Mouse (Mus musculus): ENCODE results near the gene Itgb4. TPM values are rescaled to one million over a fixed set of nuclear protein-coding genes. Genes with fewer than 3 reads are reported as not detected.

Gene Itgb4
- polyA plus RNA-seq, 1 experiment = 0.49 TPM

DNA sequence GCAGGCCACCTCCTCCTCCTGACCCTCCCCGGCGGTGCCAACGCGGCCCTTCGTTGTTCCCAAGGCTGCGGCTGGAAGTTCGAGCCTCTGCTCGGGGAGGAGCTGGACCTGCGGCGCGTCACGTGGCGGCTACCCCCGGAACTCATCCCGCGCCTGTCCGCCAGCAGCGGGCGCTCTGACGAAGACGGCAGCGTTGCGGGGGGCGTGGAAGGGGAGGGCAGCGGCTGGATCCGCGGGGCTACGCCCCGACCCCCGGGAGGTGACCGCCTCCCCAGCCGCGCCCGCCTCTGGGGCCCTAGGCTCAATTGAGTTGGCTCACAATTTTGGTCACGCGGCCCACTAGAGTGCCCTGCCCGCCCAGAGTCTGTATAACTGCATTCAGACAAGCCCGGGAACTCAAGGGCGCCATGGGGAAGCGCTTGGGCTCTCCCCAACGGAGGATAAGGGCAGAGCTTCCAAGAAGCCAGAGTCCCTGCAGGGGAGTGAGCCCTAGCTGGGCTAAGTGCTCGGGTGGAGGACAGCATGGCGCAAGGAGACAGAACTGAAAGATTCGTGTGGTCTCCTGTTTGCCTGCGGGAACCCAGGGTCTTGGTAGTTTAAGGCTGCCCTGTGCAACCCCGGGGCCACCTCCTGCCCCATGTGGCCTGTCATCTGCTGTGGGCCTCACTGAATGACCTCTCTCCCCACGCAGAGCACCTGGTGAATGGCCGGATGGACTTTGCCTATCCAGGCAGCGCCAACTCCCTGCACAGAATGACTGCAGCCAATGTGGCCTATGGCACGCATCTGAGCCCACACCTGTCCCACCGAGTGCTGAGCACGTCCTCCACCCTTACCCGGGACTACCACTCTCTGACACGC lies 30.6 kb downstream of the Itgb4 start:
- H3K36me3 ChIP-seq (ENCODE audit: control insufficient read depth, insufficient read depth) = peaks cover 19% of the 10 kb centered on the region
- TF ChIP-seq MYOD1 (IDR thresholded peaks at IDR 0.05; ENCODE audit: control insufficient read depth, insufficient read length, low read depth) = no peak
- TF ChIP-seq CTCF (IDR thresholded peaks at IDR 0.05; ENCODE audit: control insufficient read depth, insufficient read depth, insufficient read length) = peak; percentile 95
- TF ChIP-seq USF1 (IDR thresholded peaks at IDR 0.05; ENCODE audit: low read depth) = peak; percentile 64
- peak overlapping the region; percentile 22 for H3ac ChIP-seq (ENCODE audit: control insufficient read depth, insufficient read length, low read depth)
- no peaks in the 10 kb centered on the region for H3K79me2 ChIP-seq (ENCODE audit: control insufficient read depth, insufficient read depth)
- no peaks in the 10 kb centered on the region for H3K79me3 ChIP-seq (ENCODE audit: low read depth)
- H3K27me3 ChIP-seq (ENCODE audit: control insufficient read depth, insufficient read depth, insufficient read length) = no peaks in the 10 kb centered on the region
- H3K4me3 ChIP-seq (ENCODE audit: insufficient read depth, poor library complexity, severe bottlenecking) = no peak overlapping the region

DNA sequence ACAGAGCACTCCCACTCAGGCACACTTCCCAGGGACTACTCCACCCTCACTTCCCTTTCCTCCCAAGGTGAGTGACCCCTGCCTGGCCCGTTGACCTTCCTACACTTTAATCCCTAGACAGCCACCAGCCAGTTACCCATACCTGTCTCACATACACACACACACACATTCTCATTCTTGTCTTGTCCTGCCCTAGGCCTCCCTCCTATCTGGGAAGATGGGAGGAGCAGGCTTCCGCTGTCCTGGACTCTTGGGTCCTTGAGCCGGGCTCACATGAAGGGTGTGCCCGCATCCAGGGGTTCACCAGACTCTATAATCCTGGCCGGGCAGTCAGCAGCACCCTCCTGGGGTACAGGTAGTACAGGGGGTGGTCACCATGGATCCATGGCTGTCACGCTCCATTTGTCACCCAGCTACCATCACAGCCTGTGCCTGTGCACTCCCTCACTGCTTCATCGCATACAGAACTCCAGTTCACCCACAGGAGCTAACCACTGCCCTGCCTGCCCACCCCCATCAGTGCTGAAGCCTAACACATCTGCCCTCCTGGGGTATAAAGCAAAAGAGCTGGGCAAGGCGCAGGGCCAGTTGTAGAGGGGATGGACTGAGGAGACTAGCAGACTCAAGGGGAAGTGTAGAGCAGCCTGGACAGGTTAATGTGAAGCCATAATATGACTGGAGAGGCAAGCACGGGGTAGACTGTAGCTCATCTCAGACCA lies 31.4 kb downstream of the Itgb4 start:
- peaks cover 2% of the 10 kb centered on the region for H3K79me3 ChIP-seq (ENCODE audit: low read depth)
- peaks cover 1% of the 10 kb centered on the region for H3K79me2 ChIP-seq (ENCODE audit: control insufficient read depth, insufficient read depth)
- H3ac ChIP-seq (ENCODE audit: control insufficient read depth, insufficient read length, low read depth) = no peak overlapping the region
- H3K36me3 ChIP-seq (ENCODE audit: control insufficient read depth, insufficient read depth) = peaks cover 19% of the 10 kb centered on the region
- H3K27me3 ChIP-seq (ENCODE audit: control insufficient read depth, insufficient read depth, insufficient read length) = no peaks in the 10 kb centered on the region
- TF ChIP-seq MAX (IDR thresholded peaks at IDR 0.05) = no peak
- no peak overlapping the region for H3K4me3 ChIP-seq (ENCODE audit: insufficient read depth, poor library complexity, severe bottlenecking)

DNA sequence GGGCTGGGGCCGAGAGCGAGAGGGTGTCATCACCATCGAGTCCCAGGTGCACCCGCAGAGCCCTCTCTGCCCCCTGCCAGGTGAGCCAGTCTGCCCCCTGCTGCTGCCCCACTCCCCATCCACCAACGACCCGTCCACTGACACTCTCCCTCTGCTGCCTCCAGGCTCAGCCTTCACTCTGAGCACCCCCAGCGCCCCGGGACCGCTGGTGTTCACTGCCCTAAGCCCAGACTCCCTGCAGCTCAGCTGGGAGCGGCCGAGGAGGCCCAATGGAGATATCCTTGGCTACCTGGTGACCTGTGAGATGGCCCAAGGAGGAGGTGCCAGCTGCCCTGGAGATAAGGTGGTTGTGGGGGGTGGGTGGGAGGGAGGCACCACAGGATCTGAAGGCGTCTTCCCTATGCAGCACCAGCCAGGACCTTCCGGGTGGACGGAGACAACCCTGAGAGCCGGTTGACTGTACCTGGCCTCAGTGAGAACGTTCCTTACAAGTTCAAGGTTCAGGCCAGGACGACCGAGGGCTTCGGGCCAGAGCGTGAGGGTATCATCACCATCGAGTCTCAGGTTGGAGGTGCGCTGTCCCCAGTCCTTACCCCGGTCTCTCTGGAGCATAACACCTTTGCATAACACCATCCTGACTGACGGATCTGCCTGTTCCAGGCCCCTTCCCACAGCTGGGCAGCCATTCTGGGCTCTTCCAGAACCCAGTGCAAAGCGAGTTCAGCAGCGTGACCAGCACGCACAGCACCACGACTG lies 32.8 kb downstream of the Itgb4 start:
- TF ChIP-seq CEBPB (IDR thresholded peaks at IDR 0.05; ENCODE audit: low read depth) (no peak), USF1 (IDR thresholded peaks at IDR 0.05; ENCODE audit: low read depth) (no peak), MYOD1 (IDR thresholded peaks at IDR 0.05; ENCODE audit: control insufficient read depth, insufficient read length, low read depth) (no peak), MYOG (IDR thresholded peaks at IDR 0.05; ENCODE audit: control insufficient read depth, extremely low read depth, insufficient read length) (no peak), MAX (IDR thresholded peaks at IDR 0.05) (no peak), CTCF (IDR thresholded peaks at IDR 0.05; ENCODE audit: control insufficient read depth, insufficient read depth, insufficient read length) (no peak), FOSL1 (IDR thresholded peaks at IDR 0.05; ENCODE audit: insufficient read depth, low read length, poor library complexity, severe bottlenecking) (no peak)
- H3ac ChIP-seq (ENCODE audit: control insufficient read depth, insufficient read length, low read depth) = no peak overlapping the region
- H3K4me3 ChIP-seq (ENCODE audit: insufficient read depth, poor library complexity, severe bottlenecking) = no peak overlapping the region
- no peaks in the 10 kb centered on the region for H3K27me3 ChIP-seq (ENCODE audit: control insufficient read depth, insufficient read depth, insufficient read length)
- H3K79me3 ChIP-seq (ENCODE audit: low read depth) = peaks cover 4% of the 10 kb centered on the region
- peaks cover 19% of the 10 kb centered on the region for H3K36me3 ChIP-seq (ENCODE audit: control insufficient read depth, insufficient read depth)
- peaks cover 15% of the 10 kb centered on the region for H3K79me2 ChIP-seq (ENCODE audit: control insufficient read depth, insufficient read depth)

DNA sequence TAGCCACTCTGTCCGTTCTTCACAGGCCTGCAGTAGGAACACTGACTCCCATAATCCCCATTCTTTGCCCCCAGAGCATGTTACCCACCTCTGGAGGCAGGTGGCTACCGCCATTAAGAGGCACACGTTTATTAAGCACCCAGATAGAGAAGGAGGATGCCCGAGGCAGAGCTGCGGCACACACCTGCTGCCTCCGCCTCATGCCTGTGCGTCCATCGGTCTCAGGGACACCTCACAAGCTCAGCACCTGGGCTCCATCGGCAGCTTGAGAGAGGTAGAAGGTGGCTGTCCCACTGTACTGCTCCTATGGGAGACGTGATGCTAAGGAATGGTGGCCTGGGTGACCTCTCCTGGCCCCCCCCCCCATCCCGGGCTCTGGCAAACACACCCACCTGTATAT lies 33.9 kb downstream of the Itgb4 start:
- Histone ChIP-seq H3K79me2 (ENCODE audit: control insufficient read depth, insufficient read depth) (peaks cover 15% of the 10 kb centered on the region), H3K27me3 (ENCODE audit: control insufficient read depth, insufficient read depth, insufficient read length) (no peaks in the 10 kb centered on the region), H3ac (ENCODE audit: control insufficient read depth, insufficient read length, low read depth) (no peak overlapping the region), H3K79me3 (ENCODE audit: low read depth) (peaks cover 4% of the 10 kb centered on the region), H3K4me3 (ENCODE audit: insufficient read depth, poor library complexity, severe bottlenecking) (no peak overlapping the region), H3K36me3 (ENCODE audit: control insufficient read depth, insufficient read depth) (peaks cover 19% of the 10 kb centered on the region)
- TF ChIP-seq FOSL1 (IDR thresholded peaks at IDR 0.05; ENCODE audit: insufficient read depth, low read length, poor library complexity, severe bottlenecking) (no peak), MYOD1 (IDR thresholded peaks at IDR 0.05; ENCODE audit: control insufficient read depth, insufficient read length, low read depth) (no peak), CEBPB (IDR thresholded peaks at IDR 0.05; ENCODE audit: low read depth) (no peak), CTCF (IDR thresholded peaks at IDR 0.05; ENCODE audit: control insufficient read depth, insufficient read depth, insufficient read length) (no peak), MYOG (IDR thresholded peaks at IDR 0.05; ENCODE audit: control insufficient read depth, extremely low read depth, insufficient read length) (no peak), MAX (IDR thresholded peaks at IDR 0.05) (no peak), USF1 (IDR thresholded peaks at IDR 0.05; ENCODE audit: low read depth) (no peak)

DNA sequence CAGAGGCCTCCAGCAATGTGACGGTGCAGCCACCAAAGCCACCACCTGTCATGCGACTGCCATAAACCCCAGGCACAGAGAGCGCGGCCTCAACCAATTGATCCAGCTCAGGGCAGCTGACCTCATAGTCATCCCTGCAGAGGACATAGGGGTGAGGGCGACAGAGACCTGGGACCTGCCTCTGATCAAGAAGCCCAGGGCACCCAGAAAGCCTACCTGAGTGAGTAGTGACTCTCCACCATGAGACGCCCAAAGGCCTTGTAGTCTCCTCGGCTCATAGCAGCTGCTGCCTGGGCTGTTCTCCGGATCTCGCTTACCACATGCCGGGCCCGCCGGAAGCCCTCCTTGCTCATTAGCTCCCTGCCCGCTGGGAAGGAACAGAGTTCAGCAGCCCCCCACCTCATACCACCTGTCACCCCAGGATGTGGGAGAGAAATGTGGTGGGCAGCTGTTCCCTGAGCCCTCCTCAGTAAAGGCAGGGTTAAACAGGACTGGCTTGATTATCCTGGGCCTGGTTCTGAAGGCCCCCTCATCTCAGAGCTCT lies 34.4 kb downstream of the Itgb4 start:
- H3K79me3 ChIP-seq (ENCODE audit: low read depth) = peaks cover 4% of the 10 kb centered on the region
- H3K79me2 ChIP-seq (ENCODE audit: control insufficient read depth, insufficient read depth) = peaks cover 15% of the 10 kb centered on the region
- no peak overlapping the region for H3K4me3 ChIP-seq (ENCODE audit: insufficient read depth, poor library complexity, severe bottlenecking)
- H3K27me3 ChIP-seq (ENCODE audit: control insufficient read depth, insufficient read depth, insufficient read length) = no peaks in the 10 kb centered on the region
- H3ac ChIP-seq (ENCODE audit: control insufficient read depth, insufficient read length, low read depth) = no peak overlapping the region
- TF ChIP-seq MYOG (IDR thresholded peaks at IDR 0.05; ENCODE audit: control insufficient read depth, extremely low read depth, insufficient read length) = no peak
- TF ChIP-seq CEBPB (IDR thresholded peaks at IDR 0.05; ENCODE audit: low read depth) = no peak
- TF ChIP-seq MAX (IDR thresholded peaks at IDR 0.05) = no peak
- no peak for TF ChIP-seq USF1 (IDR thresholded peaks at IDR 0.05; ENCODE audit: low read depth)
- no peak for TF ChIP-seq MYOD1 (IDR thresholded peaks at IDR 0.05; ENCODE audit: control insufficient read depth, insufficient read length, low read depth)
- no peak for TF ChIP-seq CTCF (IDR thresholded peaks at IDR 0.05; ENCODE audit: control insufficient read depth, insufficient read depth, insufficient read length)
- no peak for TF ChIP-seq FOSL1 (IDR thresholded peaks at IDR 0.05; ENCODE audit: insufficient read depth, low read length, poor library complexity, severe bottlenecking)
- H3K36me3 ChIP-seq (ENCODE audit: control insufficient read depth, insufficient read depth) = peaks cover 19% of the 10 kb centered on the region
